12 mouse cellular contexts compared by ENCODE assay signal in genomic region chr6:67161610-67162009, GRCm38 (mm10).
A peak's percentile ranks its signal among the peaks of the same experiment; 100 is the strongest.
DNase-seq lines count a peak whose midpoint lies in the region; ATAC-seq and TF ChIP-seq lines count a peak whose summit lies in the region.
"Had no signal": no experiment of that assay in that cellular context is flagged by ENCODE, and none has a peak within 500 bp of the region (broad histone marks: within the 10 kb centered on the region; RNA-seq: fewer than 3 reads in every experiment).

No protein-coding gene starts in this region.

- no peak for TF ChIP-seq CTCF in intestine, postnatal 0 days (IDR thresholded peaks at IDR 0.05; ENCODE audit: low read depth)
- no peak for TF ChIP-seq CTCF in lung, adult 2 months (IDR thresholded peaks at IDR 0.05; ENCODE audit: insufficient read depth, low read length)
- no peak for TF ChIP-seq CTCF in left cerebral cortex, adult 2 months (IDR thresholded peaks at IDR 0.05)

- ATAC-seq in intestine, embryonic 15.5 days, result peak; percentile 44; the same call in 1 of the 2 replicates
- no peak for ATAC-seq in intestine, postnatal 0 days
- ATAC-seq: forebrain, postnatal 0 days; hindbrain, postnatal 0 days had no signal

- H3K4me2 ChIP-seq in intestine, embryonic 15.5 days (replicated peaks), result no peak overlapping the region
- no peak overlapping the region for H3K4me2 ChIP-seq in intestine, postnatal 0 days (replicated peaks; ENCODE audit: low read depth)

- no peak overlapping the region for H3K9ac ChIP-seq in intestine, embryonic 15.5 days
- H3K9ac ChIP-seq in intestine, postnatal 0 days (ENCODE audit: low read depth, low read length), result no peak overlapping the region
- H3K9ac ChIP-seq: forebrain, postnatal 0 days had no signal

- peak; percentile 47 for DNase-seq in lung, adult 2 months
- DNase-seq in spleen, postnatal 36 days (ENCODE audit: low spot score in 2 of 2), result peak; percentile 52 to 71
- no peak for DNase-seq in adrenal gland, postnatal 25 days
- DNase-seq in cerebellum, postnatal 36 days, result no peak
- no peak for DNase-seq in left cerebral cortex, adult 2 months (ENCODE audit: extremely low spot score in 1 of 2, low spot score in 2 of 2)
- DNase-seq: embryo, embryonic 11 days; forebrain, postnatal 0 days; kidney, postnatal 4 days had no signal

- no peak overlapping the region for H3K27ac ChIP-seq in intestine, embryonic 15.5 days
- H3K27ac ChIP-seq in intestine, postnatal 0 days (ENCODE audit: low read depth, low read length), result no peak overlapping the region
- no peak overlapping the region for H3K27ac ChIP-seq in left cerebral cortex, adult 2 months
- H3K27ac ChIP-seq: hindbrain, postnatal 0 days had no signal

- H3K4me1 ChIP-seq in intestine, embryonic 15.5 days (replicated peaks), result no peaks in the 10 kb centered on the region
- H3K4me1 ChIP-seq in intestine, postnatal 0 days (replicated peaks; ENCODE audit: control insufficient read depth, insufficient read depth, low read length), result no peaks in the 10 kb centered on the region
- H3K4me1 ChIP-seq in erythroblast, embryonic 14.5 days (ENCODE audit: control insufficient read depth), result peaks cover 82% of the 10 kb centered on the region
- no peaks in the 10 kb centered on the region for H3K4me1 ChIP-seq in lung, adult 2 months (ENCODE audit: control insufficient read depth, insufficient read depth, low read length)

- 75% methylated on average over 7 of the region's 7 CpGs for WGBS in intestine, embryonic 15.5 days
- 71% methylated on average over 7 of the region's 7 CpGs for WGBS in intestine, postnatal 0 days
- WGBS in lung, adult 2 months, result 62% methylated on average over 7 of the region's 7 CpGs

- H3K9me3 ChIP-seq in intestine, embryonic 15.5 days, result no peaks in the 10 kb centered on the region
- H3K9me3 ChIP-seq in intestine, postnatal 0 days (ENCODE audit: control insufficient read depth), result no peaks in the 10 kb centered on the region
- H3K9me3 ChIP-seq in erythroblast, embryonic 14.5 days (ENCODE audit: control insufficient read depth, low read length), result no peaks in the 10 kb centered on the region

- H3K4me3 ChIP-seq in intestine, embryonic 15.5 days (replicated peaks), result no peak overlapping the region
- no peak overlapping the region for H3K4me3 ChIP-seq in intestine, postnatal 0 days (ENCODE audit: low read depth, low read length)
- H3K4me3 ChIP-seq in erythroblast, embryonic 14.5 days (replicated peaks), result peak overlapping the region; percentile 46
- H3K4me3 ChIP-seq in lung, adult 2 months (replicated peaks; ENCODE audit: extremely low read depth, low read depth, low read length), result peak overlapping the region; percentile 1
- H3K4me3 ChIP-seq in left cerebral cortex, adult 2 months, result no peak overlapping the region

- no peaks in the 10 kb centered on the region for H3K27me3 ChIP-seq in intestine, embryonic 15.5 days (replicated peaks)
- no peaks in the 10 kb centered on the region for H3K27me3 ChIP-seq in intestine, postnatal 0 days (replicated peaks; ENCODE audit: control insufficient read depth, insufficient read depth, low read length)
- H3K27me3 ChIP-seq in erythroblast, embryonic 14.5 days (ENCODE audit: control insufficient read depth), result no peaks in the 10 kb centered on the region

- H3K36me3 ChIP-seq in intestine, embryonic 15.5 days, result no peaks in the 10 kb centered on the region
- no peaks in the 10 kb centered on the region for H3K36me3 ChIP-seq in intestine, postnatal 0 days (ENCODE audit: control insufficient read depth, insufficient read depth)
- no peaks in the 10 kb centered on the region for H3K36me3 ChIP-seq in erythroblast, embryonic 14.5 days (ENCODE audit: control insufficient read depth)

- intact Hi-C loops in left cerebral cortex, adult 2 months (cut with DNase I), result loop anchor here (5.0 kb wide), 1 partner anchor 619 kb away; no protein-coding TSS in a partner anchor

- no peak for TF ChIP-seq POLR2A in lung, adult 2 months (IDR thresholded peaks at IDR 0.05; ENCODE audit: borderline replicate concordance, extremely low read depth, low read depth, low read length)

Comparison
In these comparisons a context has a peak if more than half of its experiments do, and no peak if none do; other contexts are left out.
1. H3K4me3 ChIP-seq: peak in erythroblast, embryonic 14.5 days (single experiment) and lung, adult 2 months (single experiment); none in intestine, embryonic 15.5 days (single experiment), intestine, postnatal 0 days (single experiment) and left cerebral cortex, adult 2 months (single experiment).
2. DNase-seq: peak in lung, adult 2 months (single experiment) and spleen, postnatal 36 days (2 of 2); none in adrenal gland, postnatal 25 days (single experiment), cerebellum, postnatal 36 days (0 of 2) and left cerebral cortex, adult 2 months (0 of 2).